Mouse (Mus musculus) neural tube, embryonic 15.5 days (tissue): ENCODE measurements around the gene Rundc3a. TPM values are rescaled to one million over a fixed set of nuclear protein-coding genes. Genes with fewer than 3 reads are reported as not detected.
A peak's percentile ranks its signal among the peaks of the same experiment; 100 is the strongest.

Source experiments
- ATAC-seq: fragments of 200-750 bp; cut with Nextera tagmentation; 2 replicates; pipeline ENCODE4 v1.8.0; 2017; ENCODE audit warnings: mild to moderate bottlenecking, moderate TSS enrichment, moderate library complexity; ENCODE audit not compliant: low FRiP score
- H3K27ac ChIP-seq: fragments of 300-500 bp; sonication (generic); replicated peaks from 2 replicates; pipeline ENCODE4 v1.5.1; 2015; ENCODE audit warnings: mild to moderate bottlenecking, inconsistent platforms
- H3K27me3 ChIP-seq: fragments of 300-500 bp; sonication (generic); replicated peaks from 2 replicates; pipeline ENCODE4 v1.6.1; 2015; ENCODE audit warnings: inconsistent platforms
- H3K36me3 ChIP-seq: fragments of 300-500 bp; sonication (generic); 2 replicates; pipeline ENCODE4 v1.6.1; 2015; ENCODE audit warnings: inconsistent platforms
- H3K4me1 ChIP-seq: fragments of 300-500 bp; sonication (generic); 2 replicates; pipeline ENCODE4 v1.6.1; 2015; ENCODE audit warnings: inconsistent platforms
- H3K4me2 ChIP-seq: fragments of 300-500 bp; sonication (generic); 2 replicates; pipeline ENCODE4 v1.6.1; 2015; ENCODE audit warnings: inconsistent platforms, mild to moderate bottlenecking, moderate library complexity
- H3K4me3 ChIP-seq: fragments of 300-500 bp; sonication (generic); replicated peaks from 2 replicates; pipeline ENCODE4 v1.5.1; 2015; ENCODE audit warnings: mild to moderate bottlenecking, inconsistent platforms
- H3K9ac ChIP-seq: fragments of 300-500 bp; sonication (generic); replicated peaks from 2 replicates; pipeline ENCODE4 v1.6.1; 2015; ENCODE audit warnings: mild to moderate bottlenecking, inconsistent platforms
- H3K9me3 ChIP-seq: fragments of 300-500 bp; sonication (generic); replicated peaks from 2 replicates; pipeline ENCODE4 v1.6.1; 2016; ENCODE audit warnings: inconsistent platforms
- WGBS: fragments of 180-500 bp; shearing (Covaris S2); methylation state at CpG from one replicate; pipeline ENCODE4 v1.1.7; 2015; ENCODE audit warnings: mixed read lengths; 5-methylcytosine and 5-hydroxymethylcytosine counted together
- polyA plus RNA-seq: library from polyadenylated mRNA; unstranded; fragments of >200 nt; fragmentation: Nextera tagmentation; extraction: Ambion mirVana; gene quantifications from 2 replicates; pipeline ENCODE4 v1.2.1, GENCODE M21; 2015

Gene Rundc3a
- polyA plus RNA-seq, 1 experiment from 2014 or later = 138 TPM

DNA sequence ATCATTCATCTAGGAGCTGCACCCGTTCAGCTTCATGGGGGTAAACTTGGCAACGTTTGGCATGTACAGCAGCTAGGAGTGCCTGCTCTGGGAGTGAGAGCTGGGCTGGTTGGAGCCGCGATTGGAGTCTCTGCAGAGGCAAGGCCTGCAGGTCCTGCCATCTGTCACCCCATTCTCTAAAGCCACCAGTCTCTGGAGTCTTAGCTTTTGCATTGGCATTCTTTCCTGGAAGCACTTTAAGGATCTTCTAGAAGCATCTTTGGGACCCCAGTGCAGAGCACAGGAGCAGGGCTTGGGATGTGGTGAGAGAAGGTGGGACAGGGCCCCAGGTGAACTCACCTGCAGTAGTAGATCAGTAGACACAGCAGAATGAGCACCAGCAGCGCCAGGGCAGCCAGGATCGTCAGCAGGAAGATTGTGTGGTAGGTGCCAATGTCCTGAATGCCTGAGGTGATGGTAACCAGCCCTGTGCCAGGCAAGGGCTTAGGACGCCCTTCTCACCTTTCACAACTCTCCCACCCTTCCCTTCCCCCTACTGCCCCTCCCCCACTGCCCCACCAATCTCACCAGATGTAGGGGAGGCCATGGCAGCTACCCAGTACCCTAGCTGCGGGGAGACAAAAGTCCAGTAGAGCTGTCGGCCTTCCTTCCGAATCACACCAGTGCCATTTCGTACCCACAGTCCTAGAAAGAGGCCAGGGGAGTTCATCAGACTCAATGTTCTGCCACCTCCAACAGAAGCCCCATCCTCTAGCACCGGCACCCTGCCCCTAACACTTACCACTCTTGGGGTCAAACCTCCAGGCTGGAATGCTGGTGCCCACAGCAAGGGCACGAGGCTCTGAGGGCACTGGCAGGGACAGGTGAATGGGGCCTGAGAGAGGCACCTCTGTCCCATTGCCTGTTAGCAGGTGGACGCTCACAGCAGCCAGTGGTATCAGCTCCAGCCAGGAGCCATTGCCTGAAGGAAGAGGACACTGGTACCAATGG lies 46.2 kb downstream of the Rundc3a start:
- H3K4me2 ChIP-seq = no peak overlapping the region
- no peaks in the 10 kb centered on the region for H3K27me3 ChIP-seq
- 73% methylated on average over 14 of the region's 14 CpGs for WGBS
- H3K9me3 ChIP-seq = no peaks in the 10 kb centered on the region
- no peak for ATAC-seq
- peaks cover 40% of the 10 kb centered on the region for H3K4me1 ChIP-seq
- H3K36me3 ChIP-seq = peaks cover 77% of the 10 kb centered on the region
- H3K4me3 ChIP-seq = no peak overlapping the region
- H3K9ac ChIP-seq = no peak overlapping the region
- no peak overlapping the region for H3K27ac ChIP-seq

DNA sequence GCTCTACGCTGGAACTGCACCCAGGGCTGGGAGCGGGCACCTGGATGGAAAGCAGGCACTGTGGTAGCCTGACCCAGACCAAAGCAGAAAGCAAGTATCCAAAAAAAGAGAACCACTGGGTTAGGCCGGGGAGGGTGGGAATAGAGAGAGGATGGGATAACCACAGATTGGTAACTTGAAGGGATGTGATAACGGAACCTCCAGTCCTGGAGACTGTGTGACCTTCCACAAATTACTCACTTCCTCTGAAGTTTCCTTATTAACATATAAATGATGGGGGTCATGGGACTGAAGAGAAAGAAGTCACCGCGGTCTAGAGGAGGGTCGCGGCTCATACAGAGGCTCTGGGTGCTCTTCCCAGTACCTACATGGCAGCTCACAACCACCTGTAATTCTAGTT lies 47.1 kb downstream of the Rundc3a start:
- no peak for ATAC-seq
- peaks cover 46% of the 10 kb centered on the region for H3K4me1 ChIP-seq
- WGBS = 81% methylated on average over 8 of the region's 8 CpGs
- H3K27ac ChIP-seq = no peak overlapping the region
- H3K27me3 ChIP-seq = no peaks in the 10 kb centered on the region
- peaks cover 69% of the 10 kb centered on the region for H3K36me3 ChIP-seq
- no peak overlapping the region for H3K9ac ChIP-seq
- H3K4me2 ChIP-seq = no peak overlapping the region
- H3K4me3 ChIP-seq = no peak overlapping the region
- no peaks in the 10 kb centered on the region for H3K9me3 ChIP-seq

DNA sequence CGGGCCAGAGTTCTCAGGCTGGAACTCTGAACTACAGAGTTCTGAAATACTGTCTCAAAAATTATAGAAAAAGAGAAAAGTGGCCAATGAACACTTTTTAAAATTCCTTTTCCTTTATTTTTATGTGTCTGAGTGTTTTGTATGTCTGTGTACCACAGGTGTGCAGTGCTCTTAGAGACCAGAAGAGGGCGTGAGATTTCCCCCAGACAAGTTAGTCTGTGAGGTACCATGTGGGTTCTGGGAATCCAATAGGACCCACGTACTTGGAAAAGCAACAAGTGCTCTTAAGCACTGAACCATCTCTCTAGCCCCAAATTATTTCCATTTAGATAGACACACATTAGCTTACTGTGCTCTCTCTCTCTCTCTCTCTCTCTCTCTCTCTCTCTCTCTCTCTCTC lies 48.2 kb downstream of the Rundc3a start:
- Histone ChIP-seq H3K4me1 (peaks cover 54% of the 10 kb centered on the region), H3K9ac (no peak overlapping the region), H3K9me3 (no peaks in the 10 kb centered on the region), H3K4me2 (no peak overlapping the region), H3K27ac (no peak overlapping the region), H3K36me3 (peaks cover 58% of the 10 kb centered on the region), H3K4me3 (no peak overlapping the region), H3K27me3 (no peaks in the 10 kb centered on the region)
- no peak for ATAC-seq
- 78% methylated on average over 3 of the region's 3 CpGs for WGBS

DNA sequence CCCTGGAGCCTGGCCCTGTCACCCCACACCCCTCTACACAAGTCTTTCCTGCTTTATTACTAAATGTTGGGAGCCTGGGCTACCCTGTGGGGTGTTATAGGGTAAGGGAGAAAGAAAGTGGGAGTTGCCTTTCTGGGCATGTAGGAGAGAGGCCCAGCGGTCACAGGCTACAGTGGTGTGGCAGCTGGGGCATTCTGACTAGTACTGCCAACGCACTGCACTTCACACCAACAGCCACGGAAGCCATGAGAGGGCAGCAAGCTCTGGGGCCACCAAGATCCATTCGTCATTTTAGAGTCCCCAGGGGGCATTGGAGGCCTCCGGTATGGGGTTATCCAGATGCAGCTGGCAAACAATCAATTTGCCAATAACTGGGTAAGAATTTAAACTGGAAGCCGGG lies 48.9 kb downstream of the Rundc3a start:
- Histone ChIP-seq H3K4me2 (no peak overlapping the region), H3K36me3 (peaks cover 53% of the 10 kb centered on the region), H3K4me1 (peaks cover 52% of the 10 kb centered on the region), H3K9ac (no peak overlapping the region), H3K27me3 (no peaks in the 10 kb centered on the region), H3K27ac (no peak overlapping the region), H3K9me3 (no peaks in the 10 kb centered on the region), H3K4me3 (no peak overlapping the region)
- 68% methylated on average over 6 of the region's 6 CpGs for WGBS
- ATAC-seq = no peak

DNA sequence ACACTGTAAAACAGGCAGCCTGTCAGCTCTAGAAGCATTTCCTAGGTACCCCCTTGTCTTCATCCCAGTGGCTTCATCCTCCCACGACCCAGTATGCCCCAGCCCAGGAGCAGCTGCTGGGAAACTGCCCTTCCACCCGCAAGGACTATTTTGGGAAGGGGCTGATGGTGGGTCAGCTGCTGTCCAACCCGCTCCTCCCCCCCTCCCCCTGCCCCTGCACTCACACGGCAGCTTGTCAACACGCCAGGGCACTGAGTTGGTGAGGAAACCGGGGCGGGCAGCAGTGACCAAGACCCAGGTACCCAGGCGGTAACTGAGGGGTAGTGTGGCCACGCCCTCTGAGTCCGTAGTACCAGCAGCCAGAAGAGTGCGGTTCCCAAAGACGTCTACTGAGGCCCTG lies 50.5 kb downstream of the Rundc3a start:
- Histone ChIP-seq H3K9ac (no peak overlapping the region), H3K4me2 (no peak overlapping the region), H3K9me3 (no peaks in the 10 kb centered on the region), H3K27ac (no peak overlapping the region), H3K4me3 (no peak overlapping the region), H3K27me3 (no peaks in the 10 kb centered on the region), H3K4me1 (peaks cover 48% of the 10 kb centered on the region), H3K36me3 (peaks cover 48% of the 10 kb centered on the region)
- no peak for ATAC-seq
- WGBS = 63% methylated on average over 12 of the region's 12 CpGs

DNA sequence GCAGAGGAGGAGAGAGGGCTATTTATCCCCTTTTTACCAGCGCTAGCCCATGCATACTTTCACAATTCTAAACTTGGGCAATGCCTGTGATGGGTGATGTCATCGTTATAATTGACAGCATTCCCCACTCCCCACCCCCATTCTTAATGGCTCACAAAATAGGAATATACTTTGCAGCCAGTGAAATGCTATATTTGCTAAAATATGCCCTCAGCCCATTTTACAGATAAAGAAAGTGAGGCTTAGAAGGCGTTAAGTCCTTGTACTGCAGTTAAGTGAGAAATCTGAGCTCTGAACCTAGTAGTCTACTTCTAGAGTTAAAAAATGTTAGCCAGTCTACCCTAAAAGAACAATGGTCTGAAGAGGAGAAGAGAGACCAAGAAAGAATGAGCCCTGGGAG lies 51.1 kb downstream of the Rundc3a start:
- Histone ChIP-seq H3K4me3 (no peak overlapping the region), H3K27me3 (no peaks in the 10 kb centered on the region), H3K4me2 (peak overlapping the region; percentile 87), H3K9ac (no peak overlapping the region), H3K36me3 (peaks cover 42% of the 10 kb centered on the region), H3K9me3 (no peaks in the 10 kb centered on the region), H3K27ac (no peak overlapping the region), H3K4me1 (peaks cover 43% of the 10 kb centered on the region)
- 80% methylated on average over 3 of the region's 3 CpGs for whole genome bisulfite sequencing
- ATAC-seq = no peak

DNA sequence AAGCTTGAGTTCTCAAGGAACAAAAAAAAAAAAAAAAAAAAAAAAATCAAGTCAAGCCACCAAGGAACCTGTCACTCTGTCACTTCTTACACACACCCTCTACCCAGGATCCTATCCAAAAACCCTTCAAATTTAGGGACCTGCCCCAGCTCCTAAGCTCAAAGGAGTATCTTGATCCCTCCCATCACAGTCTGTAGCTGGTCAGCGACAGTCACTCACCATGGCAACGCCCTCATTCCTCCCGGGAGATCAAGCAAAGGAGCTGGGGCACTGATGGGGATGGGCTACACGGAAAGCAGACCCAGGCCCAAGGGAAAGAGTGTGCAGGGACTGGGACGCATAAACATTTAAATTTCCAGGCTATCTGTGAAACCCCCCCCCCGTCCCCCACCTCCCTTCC lies 51.6 kb downstream of the Rundc3a start:
- Histone ChIP-seq H3K36me3 (peaks cover 37% of the 10 kb centered on the region), H3K4me3 (peak overlapping the region; percentile 96), H3K4me2 (peak overlapping the region; percentile 87), H3K4me1 (peaks cover 42% of the 10 kb centered on the region), H3K27me3 (no peaks in the 10 kb centered on the region), H3K27ac (no peak overlapping the region), H3K9me3 (no peaks in the 10 kb centered on the region), H3K9ac (no peak overlapping the region)
- no peak for ATAC-seq
- WGBS = 5% methylated on average over 6 of the region's 6 CpGs

DNA sequence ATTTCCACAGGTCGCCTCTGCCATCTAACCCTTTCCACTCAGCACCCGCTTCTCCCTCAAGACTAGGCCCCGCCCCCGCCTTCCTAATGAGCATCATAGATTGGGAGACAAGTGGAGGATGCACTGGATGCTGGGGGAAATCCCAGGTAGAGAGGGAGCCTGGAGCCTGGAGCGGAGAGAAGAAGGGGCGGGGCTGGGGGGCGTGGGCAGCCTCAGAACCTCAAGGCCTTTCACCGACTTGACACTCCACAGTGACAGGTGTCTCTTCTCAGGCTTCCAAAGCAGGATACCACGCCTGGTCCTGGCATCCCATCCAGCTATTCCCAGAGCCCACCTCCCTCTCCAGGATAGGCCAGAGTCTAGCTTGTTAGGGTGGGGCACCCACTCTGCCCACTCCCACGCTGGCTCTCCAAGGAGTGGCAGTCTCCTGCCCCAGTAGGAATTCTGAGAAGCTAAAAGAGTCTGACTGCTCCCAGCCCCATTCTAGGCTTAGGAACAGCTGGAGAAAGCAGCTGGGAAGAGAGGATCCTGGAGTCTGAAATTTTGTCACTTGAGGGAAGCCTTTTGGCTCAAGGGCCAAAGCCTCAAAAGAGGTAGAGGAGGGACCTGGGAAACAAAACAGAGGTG lies 52.2 kb downstream of the Rundc3a start:
- ATAC-seq = no peak
- H3K27me3 ChIP-seq = no peaks in the 10 kb centered on the region
- 14% methylated on average over 10 of the region's 10 CpGs for WGBS
- H3K27ac ChIP-seq = peak overlapping the region; percentile 98
- peak overlapping the region; percentile 96 for H3K4me3 ChIP-seq
- peak overlapping the region; percentile 100 for H3K9ac ChIP-seq
- no peaks in the 10 kb centered on the region for H3K9me3 ChIP-seq
- peaks cover 42% of the 10 kb centered on the region for H3K4me1 ChIP-seq
- H3K36me3 ChIP-seq = peaks cover 31% of the 10 kb centered on the region
- H3K4me2 ChIP-seq = peak overlapping the region; percentile 87

DNA sequence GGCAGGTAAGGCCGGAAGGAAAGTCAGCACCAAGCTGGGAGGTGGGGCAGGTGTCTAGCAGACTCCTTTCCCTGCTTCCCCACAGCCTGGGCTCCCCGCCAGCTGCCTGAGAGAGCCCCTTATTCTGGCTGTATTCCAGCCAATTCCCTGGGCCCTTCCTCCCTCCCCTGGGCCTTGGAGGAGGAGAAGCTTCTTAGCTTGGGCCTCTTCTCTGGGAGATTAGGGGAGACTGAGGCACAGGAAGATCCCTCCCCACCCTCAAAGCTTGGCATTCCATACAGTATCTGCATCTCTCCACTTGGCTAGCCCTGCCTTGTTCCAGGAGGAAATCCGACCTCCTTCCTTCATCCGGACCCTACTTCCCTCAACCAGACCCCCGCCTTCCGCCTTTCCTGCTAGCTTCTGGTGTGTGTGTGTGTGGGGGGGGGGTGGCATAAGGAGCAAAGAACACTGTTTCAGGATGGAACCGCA lies 52.7 kb downstream of the Rundc3a start:
- H3K4me2 ChIP-seq = peak overlapping the region; percentile 87
- H3K4me3 ChIP-seq = peak overlapping the region; percentile 96
- H3K27ac ChIP-seq = peak overlapping the region; percentile 98
- WGBS = 10% methylated on average over 7 of the region's 7 CpGs
- H3K27me3 ChIP-seq = 0 out of 2 replicates have a peak, but pooled peaks cover under 1% of the 10 kb centered on the region
- no peaks in the 10 kb centered on the region for H3K9me3 ChIP-seq
- peaks cover 42% of the 10 kb centered on the region for H3K4me1 ChIP-seq
- H3K9ac ChIP-seq = peak overlapping the region; percentile 100
- ATAC-seq = peak; percentile 21
- peaks cover 26% of the 10 kb centered on the region for H3K36me3 ChIP-seq

DNA sequence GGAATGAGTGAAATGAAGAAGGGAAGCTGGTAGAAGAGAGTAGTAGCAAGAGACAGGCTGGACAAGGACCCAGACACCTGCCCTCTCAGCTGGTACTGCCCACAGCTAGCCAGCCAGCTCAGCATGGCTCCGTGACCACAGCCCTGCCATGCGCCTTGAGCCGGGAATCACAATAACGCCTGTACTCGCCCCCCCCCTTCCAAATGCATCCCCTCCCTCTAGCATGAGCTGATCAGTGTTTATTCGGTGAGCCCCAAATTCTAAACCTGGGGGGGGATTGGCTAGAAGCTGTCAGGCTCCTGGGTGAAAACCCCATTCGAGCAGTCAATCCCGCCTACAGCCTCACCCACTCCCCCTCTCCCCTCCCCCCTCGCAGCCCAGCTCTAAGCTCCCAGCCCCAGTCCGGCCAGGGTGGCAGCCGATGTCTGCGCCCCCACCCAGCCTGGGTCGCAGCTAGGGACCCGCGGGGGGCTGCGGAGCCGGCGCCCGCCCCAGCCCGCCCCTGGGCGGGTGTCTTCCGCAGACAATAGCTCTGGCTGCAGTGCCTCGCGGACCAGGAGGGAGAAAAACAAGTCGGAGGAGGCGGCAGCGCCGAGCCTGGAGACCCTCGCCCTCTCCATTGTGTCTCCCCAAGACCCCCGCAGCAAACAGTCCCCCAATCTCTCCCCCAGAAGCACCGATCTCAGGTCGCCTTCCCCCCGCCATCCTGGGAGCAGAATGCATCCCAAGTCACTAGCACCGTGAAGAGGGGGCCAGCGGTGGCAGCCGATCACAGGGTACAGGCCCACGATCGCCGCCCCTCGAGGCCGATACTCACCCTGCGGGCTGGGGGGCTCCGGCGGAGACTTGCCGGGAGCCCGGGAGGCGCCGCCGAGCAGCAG lies 53.6 kb downstream of the Rundc3a start:
- ATAC-seq = peak; percentile 69
- Histone ChIP-seq H3K4me3 (peak overlapping the region; percentile 96), H3K27ac (peak overlapping the region; percentile 98), H3K4me2 (peak overlapping the region; percentile 87), H3K9me3 (no peaks in the 10 kb centered on the region), H3K36me3 (peaks cover 18% of the 10 kb centered on the region), H3K4me1 (peaks cover 42% of the 10 kb centered on the region), H3K9ac (peak overlapping the region; percentile 100), H3K27me3 (0 out of 2 replicates have a peak, but pooled peaks cover 4% of the 10 kb centered on the region)
- under 1% methylated on average over 40 of the region's 49 CpGs for WGBS

DNA sequence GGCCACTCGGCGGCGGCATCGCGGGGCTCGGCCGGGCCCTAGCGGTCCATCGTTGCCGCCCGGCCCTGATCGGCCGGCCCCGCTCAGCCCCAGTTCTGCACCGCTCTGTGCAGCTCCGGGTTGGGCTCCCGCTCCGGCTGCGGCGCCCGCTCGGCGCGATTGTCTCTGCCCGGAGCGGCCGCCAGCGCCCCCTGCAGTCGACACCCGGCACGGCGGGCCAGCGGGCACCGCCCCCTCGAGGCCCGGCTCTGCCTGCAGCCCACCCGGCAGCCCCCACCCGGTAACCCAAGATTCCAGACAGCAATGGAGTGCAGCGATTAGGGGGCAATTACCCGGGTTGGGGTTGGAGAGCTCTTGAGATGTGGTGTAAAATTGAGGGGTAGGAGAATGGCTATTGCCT lies 54.3 kb downstream of the Rundc3a start, which contains the start of gene Fam171a2:
TSS of gene Fam171a2 (minus strand) at position 186 of the 400 bp plus-strand sequence.
- peak within 1 kb of the TSS; percentile 98 for H3K27ac ChIP-seq
- H3K4me2 ChIP-seq = peak within 1 kb of the TSS; percentile 87
- H3K27me3 ChIP-seq = 0 out of 2 replicates have a peak, but pooled peaks cover 9% of the 10 kb centered on the region
- no peaks in the 10 kb centered on the region for H3K9me3 ChIP-seq
- under 1% methylated on average over 36 of the region's 40 CpGs for WGBS
- peak within 1 kb of the TSS; percentile 96 for H3K4me3 ChIP-seq
- H3K9ac ChIP-seq = peak within 1 kb of the TSS; percentile 100
- peaks cover 13% of the 10 kb centered on the region for H3K36me3 ChIP-seq
- ATAC-seq = peak; percentile 66
- peaks cover 42% of the 10 kb centered on the region for H3K4me1 ChIP-seq
